Mouse (Mus musculus): Measurements from ENCODE around the gene Irf2bp1.

- TF ChIP-seq GATA1 (IDR thresholded peaks at IDR 0.05; ENCODE audit: low read length) (no peak), TAL1 (IDR thresholded peaks at IDR 0.05; ENCODE audit: low read length) (no peak)
Observed at GRCm38 (mm10) chr7:19001066-19001806, 2.6 kb upstream of the Irf2bp1 start.
